Mouse (Mus musculus): ENCODE data around the gene Il5.

The Il5 gene

DNA sequence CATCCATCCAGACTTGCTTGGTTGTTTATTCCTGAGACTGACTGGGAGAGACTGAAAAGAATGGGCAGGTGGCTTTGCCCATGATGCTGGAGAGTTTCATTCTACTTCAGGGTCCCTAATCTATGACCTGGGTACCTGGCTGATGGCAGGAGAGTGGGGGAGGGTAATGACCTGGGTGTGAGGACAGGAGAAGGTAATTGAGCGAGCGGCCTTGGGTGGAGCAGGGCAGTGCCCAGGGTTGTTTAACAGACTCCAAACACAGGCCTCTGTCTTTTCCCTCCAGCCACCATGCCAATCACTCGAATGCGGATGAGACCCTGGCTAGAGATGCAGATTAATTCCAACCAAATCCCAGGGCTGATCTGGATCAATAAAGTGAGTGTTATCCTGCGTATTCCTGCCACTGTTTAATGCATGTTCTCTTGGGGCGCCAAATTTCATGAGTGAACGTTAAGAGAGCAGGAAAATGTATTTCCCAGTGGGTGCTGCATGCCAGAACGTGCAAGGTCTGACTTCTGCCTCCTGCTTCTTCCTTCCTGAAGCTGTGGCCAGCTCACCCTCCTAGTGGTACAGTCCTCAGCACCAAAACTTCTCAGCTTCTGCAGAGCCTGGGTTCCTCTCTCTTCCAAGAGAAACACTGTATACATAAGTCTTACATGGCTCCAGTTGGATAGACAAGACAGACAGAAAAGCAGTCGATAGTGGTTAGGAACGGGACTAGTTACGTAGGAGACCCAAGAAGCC is 50.6 kb downstream of the Il5 start:
- DNase-seq (ENCODE audit: low spot score) = no peak

- no peak for DNase-seq (ENCODE audit: low spot score)
Measured at GRCm38 (mm10) chr11:53772536-53772935, 51.9 kb downstream of the Il5 start.

DNA sequence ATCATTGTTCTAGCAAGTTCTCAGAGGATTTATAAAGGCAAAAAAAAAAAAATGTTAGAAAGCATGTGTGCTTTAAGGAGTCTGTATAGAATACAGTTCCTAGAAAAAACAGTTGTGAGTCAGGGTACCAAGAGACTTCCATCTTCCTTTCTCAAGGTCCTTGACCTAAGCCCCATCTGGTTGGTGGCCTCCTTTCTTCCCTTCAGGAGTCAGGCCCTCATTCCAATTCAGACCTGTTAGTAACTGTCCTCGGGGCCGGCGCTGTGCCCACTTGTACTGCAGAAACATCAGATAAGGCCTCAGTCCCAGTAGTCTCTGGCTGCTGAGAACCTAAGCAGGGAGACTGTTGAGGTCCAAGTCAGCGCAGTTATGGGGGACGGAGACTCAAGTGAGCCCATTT is 52.5 kb downstream of the Il5 start, which contains the start of gene Gm17334:
Gm17334 (minus strand) TSS at position 101 of the 400 bp plus-strand sequence.
- DNase-seq (ENCODE audit: low spot score) = no peak

- DNase-seq (ENCODE audit: low spot score) = no peak
Measured at GRCm38 (mm10) chr11:53773641-53774360, 53.2 kb downstream of the Il5 start.
